Mouse (Mus musculus): ENCODE measurements around the gene Zdhhc14.

DNA sequence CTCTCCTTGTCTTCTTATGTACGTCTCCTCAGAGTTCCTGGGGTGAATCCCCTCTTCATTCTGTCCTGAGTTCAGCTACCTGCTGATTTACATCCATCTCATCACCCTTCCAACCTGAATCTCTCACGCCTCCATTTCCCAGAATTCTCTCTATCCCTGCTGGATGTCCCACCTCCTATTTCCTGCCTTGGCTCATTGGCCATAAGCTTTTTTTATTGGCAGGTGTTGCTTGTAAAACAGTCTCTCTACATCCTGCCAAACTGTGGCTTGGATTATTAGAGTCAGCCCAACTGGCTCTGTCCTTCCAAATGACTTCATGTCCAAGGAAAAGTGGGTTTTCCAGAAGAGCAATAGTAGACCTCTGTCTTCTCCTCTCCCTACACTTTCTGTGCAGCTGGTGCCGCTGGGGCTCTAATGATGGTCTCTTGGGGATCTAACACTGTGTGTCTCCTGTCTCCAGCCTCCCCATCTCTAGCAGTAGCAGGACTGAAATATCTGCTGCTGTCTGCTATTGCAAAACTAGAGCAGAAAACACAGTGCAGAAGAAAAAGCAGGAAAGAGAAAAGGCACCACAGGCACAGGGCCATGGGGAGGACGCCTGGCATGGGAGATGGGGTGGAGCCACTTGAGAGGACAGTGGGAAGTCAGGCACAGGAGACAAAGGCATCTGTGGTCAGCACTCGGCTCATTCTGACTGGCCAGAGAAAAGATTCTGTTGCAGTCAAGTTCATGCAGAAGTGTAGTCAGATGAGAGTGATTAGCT, 288.0 kb downstream of the Zdhhc14 start:
- TF ChIP-seq POLR2A (IDR thresholded peaks at IDR 0.05; ENCODE audit: insufficient read length, low read depth) = no peak
- TF ChIP-seq USF1 (IDR thresholded peaks at IDR 0.05; ENCODE audit: low read depth) = no peak
- no peak for TF ChIP-seq SRF (IDR thresholded peaks at IDR 0.05; ENCODE audit: control insufficient read depth, insufficient read length, low read depth)
- no peak for TF ChIP-seq E2F4 (IDR thresholded peaks at IDR 0.05; ENCODE audit: insufficient read depth)
- TF ChIP-seq MAX (IDR thresholded peaks at IDR 0.05; ENCODE audit: low read depth) = no peak
- no peak for TF ChIP-seq CEBPB (IDR thresholded peaks at IDR 0.05; ENCODE audit: insufficient read depth, poor library complexity, severe bottlenecking)
